Mouse (Mus musculus) C2C12 (cell line): ENCODE data around the gene Gm37419. TPM values are rescaled to one million over a fixed set of nuclear protein-coding genes. Genes with fewer than 3 reads are reported as not detected.

Experiments
- H3K27me3 ChIP-seq: one replicate; pipeline ENCODE4 v1.6.1; 2011; ENCODE audit not compliant: control insufficient read depth, insufficient read depth, insufficient read length
- H3K36me3 ChIP-seq: one replicate; pipeline ENCODE4 v1.6.1; 2011; ENCODE audit not compliant: control insufficient read depth, insufficient read depth
- H3K4me3 ChIP-seq: one replicate; pipeline ENCODE4 v1.5.1; 2011; ENCODE audit warnings: mild to moderate bottlenecking, control low read depth; ENCODE audit not compliant: poor library complexity, insufficient read depth, severe bottlenecking
- H3K79me2 ChIP-seq: one replicate; pipeline ENCODE4 v1.6.1; 2011; ENCODE audit not compliant: control insufficient read depth, insufficient read depth
- H3K79me3 ChIP-seq: one replicate; pipeline ENCODE4 v1.6.1; 2011; ENCODE audit warnings: low read depth, control low read depth
- H3ac ChIP-seq: one replicate; pipeline ENCODE3; 2011; ENCODE audit warnings: low read depth; ENCODE audit not compliant: control insufficient read depth, insufficient read length
- CEBPB ChIP-seq: IDR thresholded peaks from one replicate; pipeline ENCODE4 v1.6.1; 2011; ENCODE audit warnings: low read depth, mild to moderate bottlenecking, control low read depth, moderate library complexity
- CTCF ChIP-seq: IDR thresholded peaks from one replicate; pipeline ENCODE4 v1.5.1; 2011; ENCODE audit not compliant: control insufficient read depth, insufficient read depth, insufficient read length
- FOSL1 ChIP-seq: IDR thresholded peaks from one replicate; pipeline ENCODE4 v1.8.0; 2011; ENCODE audit warnings: mild to moderate bottlenecking, low read length; ENCODE audit not compliant: poor library complexity, insufficient read depth, severe bottlenecking
- MAX ChIP-seq: IDR thresholded peaks from one replicate; pipeline ENCODE4 v1.6.1; 2011; ENCODE audit warnings: mild to moderate bottlenecking, control low read depth
- MYOD1 ChIP-seq: IDR thresholded peaks from one replicate; pipeline ENCODE4 v1.6.1; 2011; ENCODE audit warnings: low read depth; ENCODE audit not compliant: control insufficient read depth, insufficient read length
- MYOG ChIP-seq: IDR thresholded peaks from one replicate; pipeline ENCODE4 v1.6.1; 2011; ENCODE audit not compliant: control insufficient read depth, insufficient read length; ENCODE audit errors: extremely low read depth
- USF1 ChIP-seq: IDR thresholded peaks from one replicate; pipeline ENCODE4 v1.6.1; 2011; ENCODE audit warnings: low read depth, mild to moderate bottlenecking, control low read depth, moderate library complexity
- polyA plus RNA-seq: library from polyadenylated mRNA; unstranded; fragments of >200 nt; fragmentation: generic; extraction: Trizol; gene quantifications from one replicate; pipeline ENCODE4 v1.2.1, GENCODE M21; 2012; ENCODE audit warnings: missing spikeins

Gm37419 gene
- polyA plus RNA-seq, 1 experiment = not detected

GRCm38 (mm10) chr16:23986871-23987270 lies 1.4 kb upstream of the Gm37419 start:
- peaks cover 51% of the 10 kb centered on the region for H3K79me2 ChIP-seq
- TF ChIP-seq MYOG (no peak), MAX (no peak), MYOD1 (no peak), CEBPB (no peak), CTCF (no peak), USF1 (no peak), FOSL1 (no peak)
- peaks cover 4% of the 10 kb centered on the region for H3K36me3 ChIP-seq

GRCm38 (mm10) chr16:23987341-23988156 lies 733 bp upstream of the Gm37419 start:
- Histone ChIP-seq H3K79me3 (peaks cover 13% of the 10 kb centered on the region), H3K36me3 (peaks cover 4% of the 10 kb centered on the region), H3K79me2 (peaks cover 49% of the 10 kb centered on the region), H3K4me3 (peak overlapping the region; percentile 63), H3ac (peak overlapping the region; percentile 68), H3K27me3 (no peaks in the 10 kb centered on the region)
- TF ChIP-seq CEBPB (no peak), CTCF (no peak), FOSL1 (no peak), USF1 (no peak), MAX (no peak), MYOD1 (no peak), MYOG (no peak)

More at GRCm38 (mm10) chr16:23986871-23987270, 1.4 kb upstream of the Gm37419 start:
- H3K79me3 ChIP-seq = peaks cover 16% of the 10 kb centered on the region
- no peaks in the 10 kb centered on the region for H3K27me3 ChIP-seq
- H3ac ChIP-seq = peak overlapping the region; percentile 25
- H3K4me3 ChIP-seq = peak overlapping the region; percentile 63

GRCm38 (mm10) chr16:23988157-23988465 lies 171 bp upstream of the Gm37419 start:
- peaks cover 49% of the 10 kb centered on the region for H3K79me2 ChIP-seq
- peak overlapping the region; percentile 68 for H3ac ChIP-seq
- H3K79me3 ChIP-seq = peaks cover 13% of the 10 kb centered on the region
- H3K4me3 ChIP-seq = peak overlapping the region; percentile 63
- H3K27me3 ChIP-seq = no peaks in the 10 kb centered on the region
- TF ChIP-seq USF1 (no peak), CEBPB (no peak), MYOD1 (no peak), CTCF (no peak), FOSL1 (no peak), MAX (no peak), MYOG (no peak)
- H3K36me3 ChIP-seq = no peaks in the 10 kb centered on the region

GRCm38 (mm10) chr16:23989209-23990160 lies 1.2 kb downstream of the Gm37419 start:
- Histone ChIP-seq H3ac (peak overlapping the region; percentile 13), H3K36me3 (no peaks in the 10 kb centered on the region), H3K79me2 (peaks cover 38% of the 10 kb centered on the region), H3K27me3 (no peaks in the 10 kb centered on the region), H3K79me3 (peaks cover 13% of the 10 kb centered on the region), H3K4me3 (peak overlapping the region; percentile 63)
- TF ChIP-seq MYOG (no peak), USF1 (no peak), FOSL1 (no peak), CTCF (no peak), MAX (no peak), CEBPB (no peak), MYOD1 (no peak)

GRCm38 (mm10) chr16:23990161-23990970 lies 2.1 kb downstream of the Gm37419 start:
- Histone ChIP-seq H3K36me3 (no peaks in the 10 kb centered on the region), H3K27me3 (no peaks in the 10 kb centered on the region), H3K4me3 (no peak overlapping the region), H3ac (no peak overlapping the region), H3K79me2 (peaks cover 29% of the 10 kb centered on the region), H3K79me3 (peaks cover 13% of the 10 kb centered on the region)
- no peak for TF ChIP-seq MAX
- TF ChIP-seq USF1 = no peak
- TF ChIP-seq FOSL1 = no peak
- no peak for TF ChIP-seq MYOG
- TF ChIP-seq CTCF = no peak
- no peak for TF ChIP-seq CEBPB
- no peak for TF ChIP-seq MYOD1
